Mouse (Mus musculus): ENCODE data around the gene Serping1. TPM values are rescaled to one million over a fixed set of nuclear protein-coding genes. Genes with fewer than 3 reads are reported as not detected.

Serping1 gene
- polyA plus RNA-seq (2012; fragmentation: generic; extraction: Trizol), result 0.15 TPM
- long read RNA-seq, experiment 1, partial matches to known transcripts, result 9 of 9 reads
- long read RNA-seq, experiment 1, other reads (novel, unspliced or antisense), result 0 of 9 reads
- long read RNA-seq, experiment 2, partial matches to known transcripts, result 2 of 2 reads
- long read RNA-seq, experiment 2, other reads (novel, unspliced or antisense), result 0 of 2 reads

DNA sequence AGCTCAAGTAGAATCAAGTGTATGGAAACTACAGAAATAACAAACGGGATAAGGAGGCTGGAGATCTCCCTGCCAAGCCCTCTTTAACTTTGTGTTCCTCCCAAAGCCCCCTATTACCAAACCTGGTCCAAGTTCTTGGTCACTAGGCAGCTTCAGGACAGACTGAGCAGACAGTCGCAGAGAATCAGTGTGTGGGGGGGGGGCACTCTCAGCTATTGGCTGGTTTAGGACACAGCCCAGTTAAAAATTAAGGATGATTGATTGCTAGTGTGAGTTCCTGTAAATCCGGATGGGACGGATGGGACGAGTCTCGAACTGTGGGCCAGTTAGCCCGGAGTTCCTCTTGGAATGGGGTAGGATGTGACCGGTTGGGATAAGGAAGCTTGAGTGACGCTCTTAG is at the start of gene Serping1:
Gene Serping1, minus strand, starts transcription at position 204 of the 400 bp plus-strand sequence.
- Histone ChIP-seq H3K4me3 (ENCODE audit: insufficient read depth, poor library complexity, severe bottlenecking) (no peak within 1 kb of the TSS), H3K79me3 (ENCODE audit: low read depth) (no peaks in the 10 kb centered on the region), H3K27me3 (ENCODE audit: control insufficient read depth, insufficient read depth, insufficient read length) (no peaks in the 10 kb centered on the region), H3ac (ENCODE audit: control insufficient read depth, insufficient read length, low read depth) (no peak within 1 kb of the TSS), H3K79me2 (ENCODE audit: control insufficient read depth, insufficient read depth) (no peaks in the 10 kb centered on the region), H3K36me3 (ENCODE audit: control insufficient read depth, insufficient read depth) (no peaks in the 10 kb centered on the region)
- TF ChIP-seq MYOD1 (IDR thresholded peaks at IDR 0.05; ENCODE audit: control insufficient read depth, insufficient read length, low read depth), result no peak
- no peak for TF ChIP-seq MYOG (IDR thresholded peaks at IDR 0.05; ENCODE audit: control insufficient read depth, extremely low read depth, insufficient read length)
- TF ChIP-seq MAX (IDR thresholded peaks at IDR 0.05), result no peak
- no peak for TF ChIP-seq CTCF (IDR thresholded peaks at IDR 0.05; ENCODE audit: control insufficient read depth, insufficient read depth, insufficient read length)

- TF ChIP-seq CEBPB (IDR thresholded peaks at IDR 0.05; ENCODE audit: low read depth) (no peak), MAX (IDR thresholded peaks at IDR 0.05) (no peak)
- peaks cover 4% of the 10 kb centered on the region for H3K36me3 ChIP-seq (ENCODE audit: control insufficient read depth, insufficient read depth)
These were observed 48.0 kb upstream of the Serping1 start for GRCm38 (mm10) chr2:84823237-84823636.

DNA sequence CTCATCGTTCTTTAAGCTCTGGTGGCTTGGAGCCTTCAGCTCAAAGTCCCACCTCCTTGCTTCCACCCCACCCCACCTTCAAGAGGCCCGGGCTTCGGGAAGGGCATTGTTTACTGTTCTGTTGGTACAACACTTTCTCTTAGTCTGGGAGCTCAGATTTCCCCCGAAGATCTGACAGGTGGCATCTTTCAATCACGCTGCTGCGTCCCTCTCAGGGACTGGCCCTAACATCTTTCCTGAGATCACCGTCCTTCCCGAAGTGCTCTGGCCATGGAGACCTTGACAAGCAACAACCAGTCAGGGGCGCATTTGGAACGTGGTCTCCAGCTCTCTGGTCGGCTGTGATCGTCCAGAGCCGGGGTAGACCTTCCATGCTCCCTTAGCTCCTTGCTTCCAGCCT is 47.3 kb upstream of the Serping1 start, which contains the start of gene Smtnl1:
Gene Smtnl1, minus strand, starts transcription at position 101 of the 400 bp plus-strand sequence.
- Histone ChIP-seq H3K79me3 (ENCODE audit: low read depth) (peaks cover 7% of the 10 kb centered on the region), H3ac (ENCODE audit: control insufficient read depth, insufficient read length, low read depth) (no peak within 1 kb of the TSS), H3K79me2 (ENCODE audit: control insufficient read depth, insufficient read depth) (peaks cover 8% of the 10 kb centered on the region), H3K36me3 (ENCODE audit: control insufficient read depth, insufficient read depth) (no peaks in the 10 kb centered on the region), H3K4me3 (ENCODE audit: insufficient read depth, poor library complexity, severe bottlenecking) (no peak within 1 kb of the TSS), H3K27me3 (ENCODE audit: control insufficient read depth, insufficient read depth, insufficient read length) (no peaks in the 10 kb centered on the region)
- TF ChIP-seq MAX (IDR thresholded peaks at IDR 0.05) (no peak), MYOD1 (IDR thresholded peaks at IDR 0.05; ENCODE audit: control insufficient read depth, insufficient read length, low read depth) (no peak), CEBPB (IDR thresholded peaks at IDR 0.05; ENCODE audit: low read depth) (no peak), CTCF (IDR thresholded peaks at IDR 0.05; ENCODE audit: control insufficient read depth, insufficient read depth, insufficient read length) (no peak), FOSL1 (IDR thresholded peaks at IDR 0.05; ENCODE audit: insufficient read depth, low read length, poor library complexity, severe bottlenecking) (no peak), USF1 (IDR thresholded peaks at IDR 0.05; ENCODE audit: low read depth) (no peak), MYOG (IDR thresholded peaks at IDR 0.05; ENCODE audit: control insufficient read depth, extremely low read depth, insufficient read length) (no peak)

More at GRCm38 (mm10) chr2:84823237-84823636, 48.0 kb upstream of the Serping1 start:
- H3K27me3 ChIP-seq (ENCODE audit: control insufficient read depth, insufficient read depth, insufficient read length), result no peaks in the 10 kb centered on the region
- peaks cover 13% of the 10 kb centered on the region for H3K79me3 ChIP-seq (ENCODE audit: low read depth)
- peaks cover 15% of the 10 kb centered on the region for H3K79me2 ChIP-seq (ENCODE audit: control insufficient read depth, insufficient read depth)
- no peak overlapping the region for H3K4me3 ChIP-seq (ENCODE audit: insufficient read depth, poor library complexity, severe bottlenecking)
- H3ac ChIP-seq (ENCODE audit: control insufficient read depth, insufficient read length, low read depth), result no peak overlapping the region

- peak; percentile 32 for TF ChIP-seq FOSL1 (IDR thresholded peaks at IDR 0.05; ENCODE audit: insufficient read depth, low read length, poor library complexity, severe bottlenecking)
- TF ChIP-seq CTCF (IDR thresholded peaks at IDR 0.05; ENCODE audit: control insufficient read depth, insufficient read depth, insufficient read length), result no peak
- no peaks in the 10 kb centered on the region for H3K36me3 ChIP-seq (ENCODE audit: control insufficient read depth, insufficient read depth)
- no peaks in the 10 kb centered on the region for H3K79me3 ChIP-seq (ENCODE audit: low read depth)
- H3ac ChIP-seq (ENCODE audit: control insufficient read depth, insufficient read length, low read depth), result no peak overlapping the region
- no peaks in the 10 kb centered on the region for H3K79me2 ChIP-seq (ENCODE audit: control insufficient read depth, insufficient read depth)
- no peaks in the 10 kb centered on the region for H3K27me3 ChIP-seq (ENCODE audit: control insufficient read depth, insufficient read depth, insufficient read length)
- no peak overlapping the region for H3K4me3 ChIP-seq (ENCODE audit: insufficient read depth, poor library complexity, severe bottlenecking)
These were observed 44.6 kb upstream of the Serping1 start for GRCm38 (mm10) chr2:84819861-84820260.

- Histone ChIP-seq H3K36me3 (ENCODE audit: control insufficient read depth, insufficient read depth) (no peaks in the 10 kb centered on the region), H3ac (ENCODE audit: control insufficient read depth, insufficient read length, low read depth) (no peak overlapping the region), H3K4me3 (ENCODE audit: insufficient read depth, poor library complexity, severe bottlenecking) (no peak overlapping the region), H3K79me3 (ENCODE audit: low read depth) (no peaks in the 10 kb centered on the region), H3K27me3 (ENCODE audit: control insufficient read depth, insufficient read depth, insufficient read length) (no peaks in the 10 kb centered on the region), H3K79me2 (ENCODE audit: control insufficient read depth, insufficient read depth) (no peaks in the 10 kb centered on the region)
- no peak for TF ChIP-seq USF1 (IDR thresholded peaks at IDR 0.05; ENCODE audit: low read depth)
- TF ChIP-seq MYOD1 (IDR thresholded peaks at IDR 0.05; ENCODE audit: control insufficient read depth, insufficient read length, low read depth), result no peak
- no peak for TF ChIP-seq MYOG (IDR thresholded peaks at IDR 0.05; ENCODE audit: control insufficient read depth, extremely low read depth, insufficient read length)
- no peak for TF ChIP-seq FOSL1 (IDR thresholded peaks at IDR 0.05; ENCODE audit: insufficient read depth, low read length, poor library complexity, severe bottlenecking)
- TF ChIP-seq MAX (IDR thresholded peaks at IDR 0.05), result no peak
These were observed 37.4 kb upstream of the Serping1 start for GRCm38 (mm10) chr2:84812676-84813075.

GRCm38 (mm10) chr2:84811880-84812279 is 36.6 kb upstream of the Serping1 start:
- H3K27me3 ChIP-seq (ENCODE audit: control insufficient read depth, insufficient read depth, insufficient read length), result no peaks in the 10 kb centered on the region
- no peaks in the 10 kb centered on the region for H3K79me3 ChIP-seq (ENCODE audit: low read depth)
- H3K36me3 ChIP-seq (ENCODE audit: control insufficient read depth, insufficient read depth), result no peaks in the 10 kb centered on the region
- H3ac ChIP-seq (ENCODE audit: control insufficient read depth, insufficient read length, low read depth), result no peak overlapping the region
- H3K4me3 ChIP-seq (ENCODE audit: insufficient read depth, poor library complexity, severe bottlenecking), result no peak overlapping the region
- no peaks in the 10 kb centered on the region for H3K79me2 ChIP-seq (ENCODE audit: control insufficient read depth, insufficient read depth)
- no peak for TF ChIP-seq USF1 (IDR thresholded peaks at IDR 0.05; ENCODE audit: low read depth)
- no peak for TF ChIP-seq CEBPB (IDR thresholded peaks at IDR 0.05; ENCODE audit: low read depth)
- no peak for TF ChIP-seq MYOG (IDR thresholded peaks at IDR 0.05; ENCODE audit: control insufficient read depth, extremely low read depth, insufficient read length)
- TF ChIP-seq MYOD1 (IDR thresholded peaks at IDR 0.05; ENCODE audit: control insufficient read depth, insufficient read length, low read depth), result no peak
- no peak for TF ChIP-seq FOSL1 (IDR thresholded peaks at IDR 0.05; ENCODE audit: insufficient read depth, low read length, poor library complexity, severe bottlenecking)
- no peak for TF ChIP-seq MAX (IDR thresholded peaks at IDR 0.05)
- TF ChIP-seq CTCF (IDR thresholded peaks at IDR 0.05; ENCODE audit: control insufficient read depth, insufficient read depth, insufficient read length), result no peak
